39 mouse cellular contexts compared by ENCODE assay signal in the genomic region with DNA sequence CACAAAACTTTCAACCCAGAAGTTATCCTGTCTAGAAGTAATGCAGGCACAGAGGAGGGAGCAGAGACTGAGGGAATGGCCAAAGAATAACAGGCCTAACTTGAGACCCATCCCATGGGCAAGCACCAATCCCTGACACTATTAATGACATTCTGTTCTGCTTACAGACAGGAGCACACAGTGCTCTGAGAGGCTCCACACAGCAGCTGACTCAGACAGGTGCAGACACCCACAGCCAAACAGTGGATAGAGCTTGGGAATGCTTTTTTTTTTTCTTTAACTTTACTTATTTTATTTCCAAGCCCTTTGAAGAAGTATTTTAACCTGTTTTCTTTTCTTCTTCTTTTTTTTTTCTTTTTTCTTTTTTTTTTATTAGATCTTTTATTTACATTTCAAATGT. TPM values are rescaled to one million over a fixed set of nuclear protein-coding genes. Genes with fewer than 3 reads are reported as not detected.
"Had no signal": no experiment of that assay in that cellular context is flagged by ENCODE, and none has a peak within 500 bp of the region (broad histone marks: within the 10 kb centered on the region; RNA-seq: fewer than 3 reads in every experiment).

No protein-coding gene starts in this region.

- DNase-seq: left cerebral cortex, postnatal 4 days; liver; liver, embryonic 13.5 days; liver, postnatal 0 days; lung, adult 18-20 months; lung, adult 2 months; lung, embryonic 14.5 days; lung, postnatal 10 days; lung, postnatal 14 days; lung, postnatal 36 days; lung, postnatal 4 days had no signal

- H3K27me3 ChIP-seq: limb, embryonic 12.5 days; limb, embryonic 13.5 days; liver, embryonic 12.5 days; liver, embryonic 13.5 days; liver, embryonic 15.5 days; lung, embryonic 15.5 days; megakaryocyte, embryonic 14.5 days; midbrain, embryonic 12.5 days; midbrain, embryonic 13.5 days; midbrain, embryonic 15.5 days; neural tube, embryonic 12.5 days; neural tube, embryonic 13.5 days had no signal

- H3K4me3 ChIP-seq: left cerebral cortex, adult 2 months; limb, embryonic 12.5 days; limb, embryonic 13.5 days; liver, embryonic 12.5 days; liver, embryonic 13.5 days; liver, embryonic 15.5 days; lung, embryonic 15.5 days; megakaryocyte, embryonic 14.5 days; midbrain, embryonic 10.5 days; midbrain, embryonic 12.5 days; midbrain, embryonic 13.5 days; midbrain, embryonic 15.5 days; neural tube, embryonic 12.5 days; neural tube, embryonic 13.5 days had no signal

- ATAC-seq: liver, embryonic 12.5 days; liver, postnatal 0 days; lung, postnatal 0 days; midbrain, embryonic 13.5 days; midbrain, embryonic 15.5 days; midbrain, embryonic 16.5 days had no signal

- H3K9ac ChIP-seq: limb, embryonic 12.5 days; limb, embryonic 13.5 days; liver, embryonic 12.5 days; liver, embryonic 13.5 days; liver, embryonic 14.5 days; liver, embryonic 15.5 days; liver, postnatal 0 days; lung, embryonic 14.5 days; lung, embryonic 15.5 days; midbrain, embryonic 12.5 days; midbrain, embryonic 13.5 days; midbrain, embryonic 15.5 days; neural tube, embryonic 12.5 days; neural tube, embryonic 13.5 days had no signal

- H3K4me2 ChIP-seq: limb, embryonic 12.5 days; limb, embryonic 13.5 days; liver, embryonic 11.5 days; liver, embryonic 12.5 days; liver, embryonic 13.5 days; liver, embryonic 15.5 days; lung, embryonic 14.5 days; lung, embryonic 15.5 days; midbrain, embryonic 12.5 days; midbrain, embryonic 13.5 days; midbrain, embryonic 15.5 days; neural tube, embryonic 12.5 days; neural tube, embryonic 13.5 days had no signal

- H3K36me3 ChIP-seq: midbrain, embryonic 15.5 days had no signal

- H3K27ac ChIP-seq: left cerebral cortex, adult 2 months; limb, embryonic 12.5 days; limb, embryonic 13.5 days; liver, embryonic 12.5 days; liver, embryonic 13.5 days; liver, embryonic 14.5 days; liver, embryonic 15.5 days; lung, embryonic 15.5 days; macrophage; midbrain, embryonic 10.5 days; midbrain, embryonic 12.5 days; midbrain, embryonic 13.5 days; midbrain, embryonic 15.5 days; neural tube, embryonic 12.5 days; neural tube, embryonic 13.5 days had no signal

- H3K9me3 ChIP-seq: limb, embryonic 12.5 days; limb, embryonic 13.5 days; liver, embryonic 12.5 days; liver, embryonic 13.5 days; liver, embryonic 15.5 days; lung, embryonic 15.5 days; megakaryocyte, embryonic 14.5 days; midbrain, embryonic 10.5 days; midbrain, embryonic 12.5 days; midbrain, embryonic 13.5 days; midbrain, embryonic 15.5 days; neural tube, embryonic 12.5 days; neural tube, embryonic 13.5 days had no signal

RNA-seq across cellular contexts. Expression of a gene that starts 23.6 kb away (rescaled TPM):
- total RNA-seq: left cerebral cortex, adult 18-20 months; left cerebral cortex, adult 2 months; left cerebral cortex, adult 8-10 months; left cerebral cortex, postnatal 25 days; liver, adult 2 months; megakaryocyte progenitor cell, adult 5-6 weeks; megakaryocyte, adult 5-6 weeks; megakaryocyte-erythroid progenitor cell, adult 5-6 weeks; monocyte, adult 5-6 weeks had no signal
- polyA plus RNA-seq: limb, embryonic 12.5 days; liver, adult 2 months; liver, embryonic 11.5 days; liver, embryonic 12.5 days; liver, embryonic 13.5 days; liver, embryonic 15.5 days; liver, embryonic 16.5 days; liver, postnatal 0 days; lung, adult 2 months; macrophage; midbrain, embryonic 12.5 days; neural tube, embryonic 11.5 days; neural tube, embryonic 12.5 days; neural tube, embryonic 13.5 days had no signal
